Mouse (Mus musculus) left cerebral cortex, adult 9 months (tissue): ENCODE data around the gene Sec23b.
"Not testable (repeated sequence)": the region's sequence is repeated elsewhere in the genome, so short reads cannot be mapped to it uniquely, and the experiment has no call there.

ENCODE experiments used
- DNase-seq, 2 experiments: peaks; one replicate each; pipeline ENCODE4 v3.0.0; 2022; ENCODE audit warnings: low spot score in 2 of 2

Gene Sec23b

DNA sequence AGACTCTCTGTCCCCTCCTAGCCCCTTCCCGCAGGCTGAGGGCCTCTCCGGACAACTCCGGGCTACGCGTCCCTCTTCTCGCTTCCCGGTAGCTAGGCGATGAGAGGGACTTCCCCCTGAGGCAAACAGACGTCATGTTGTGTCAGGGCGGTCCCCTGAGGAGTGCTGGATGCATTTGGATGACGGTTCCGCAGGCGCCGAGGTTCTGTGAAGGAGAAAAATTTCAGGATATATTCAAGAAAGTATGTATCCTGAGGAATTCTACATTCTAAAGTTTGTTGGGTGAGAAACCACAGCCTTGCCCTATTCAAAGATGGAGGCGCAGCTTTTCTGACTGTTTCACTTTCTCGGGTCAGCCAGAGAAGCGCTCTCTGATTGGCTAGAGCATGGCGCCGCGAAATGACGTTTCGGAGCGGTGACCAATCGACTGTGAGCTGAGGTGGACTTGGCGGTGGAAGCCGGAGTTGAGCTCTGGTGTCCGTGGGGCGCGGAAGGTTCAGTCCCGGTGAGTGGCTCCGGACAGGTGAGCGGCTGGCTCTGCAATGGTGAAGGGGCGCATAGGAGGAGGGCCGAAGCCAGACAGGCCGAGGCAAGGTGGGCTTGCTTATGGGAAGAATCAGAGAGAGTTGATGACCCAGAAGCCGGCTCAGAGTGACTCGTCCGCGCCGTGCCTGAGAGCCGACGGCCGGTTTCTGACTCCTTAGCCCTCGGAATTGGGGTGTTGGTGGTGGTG, at the start of gene Sec23b:
Gene Sec23b, plus strand, starts transcription at position 410 of the 733 bp plus-strand sequence.
- DNase-seq: peak; percentile 90 to 98

DNA sequence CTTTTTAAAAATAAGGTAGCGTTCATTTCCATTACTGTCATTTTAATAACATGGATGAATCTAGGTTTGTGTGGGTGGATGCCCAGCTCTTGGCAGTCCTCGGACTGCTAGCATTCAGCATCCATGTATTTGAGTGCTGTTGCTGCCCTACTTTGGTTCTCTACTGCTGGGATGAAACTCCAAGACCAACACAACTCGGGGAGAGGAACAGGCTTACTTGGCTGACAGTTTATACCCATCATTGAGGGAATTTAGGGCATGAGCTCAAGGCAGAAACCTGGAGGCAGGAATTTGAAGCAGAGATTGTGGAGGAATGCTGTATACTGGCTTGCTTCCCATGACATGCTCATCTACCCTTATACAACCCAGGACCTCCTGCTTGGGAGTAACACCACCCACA, 41.4 kb upstream of the Sec23b start:
- no peak for DNase-seq

DNA sequence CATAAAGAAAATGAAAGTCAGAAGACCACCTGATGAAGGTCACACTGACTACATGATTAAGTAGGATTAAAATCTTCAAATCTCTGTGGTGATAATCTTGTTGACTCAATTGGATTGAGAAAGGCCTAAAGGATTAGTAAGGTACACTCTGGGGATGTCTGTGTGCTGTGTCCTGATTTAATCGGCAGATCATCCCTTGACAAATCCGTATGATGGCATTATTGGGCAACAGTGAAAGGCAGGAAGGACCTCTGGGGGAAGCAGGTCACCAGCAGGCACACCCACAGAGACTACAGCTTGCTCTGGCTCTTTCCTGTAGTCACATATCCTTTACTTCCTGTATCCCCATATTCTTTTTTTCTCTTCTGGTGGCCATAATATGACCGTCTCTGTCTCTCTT, 36.3 kb upstream of the Sec23b start:
- no peak for DNase-seq

DNA sequence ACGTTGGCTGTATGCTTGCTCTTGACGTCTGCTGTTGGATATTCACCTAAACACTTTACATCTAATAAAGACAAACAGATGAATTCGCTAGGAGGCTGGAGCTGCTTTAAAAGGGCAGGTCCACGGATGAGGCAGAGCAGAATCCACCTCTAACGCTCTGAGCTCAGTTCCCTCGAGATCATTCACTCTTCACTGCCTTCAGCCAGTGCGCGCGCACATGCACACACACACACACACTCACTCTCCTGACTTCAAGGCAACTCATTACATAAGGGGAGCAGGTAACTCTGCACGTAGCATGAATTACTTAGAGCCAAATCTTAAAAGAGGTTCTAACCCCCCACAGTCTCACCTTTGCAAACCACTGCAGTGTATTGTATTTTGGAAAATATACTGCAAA, 30.2 kb upstream of the Sec23b start:
- DNase-seq: peak; percentile 18 to 40

DNA sequence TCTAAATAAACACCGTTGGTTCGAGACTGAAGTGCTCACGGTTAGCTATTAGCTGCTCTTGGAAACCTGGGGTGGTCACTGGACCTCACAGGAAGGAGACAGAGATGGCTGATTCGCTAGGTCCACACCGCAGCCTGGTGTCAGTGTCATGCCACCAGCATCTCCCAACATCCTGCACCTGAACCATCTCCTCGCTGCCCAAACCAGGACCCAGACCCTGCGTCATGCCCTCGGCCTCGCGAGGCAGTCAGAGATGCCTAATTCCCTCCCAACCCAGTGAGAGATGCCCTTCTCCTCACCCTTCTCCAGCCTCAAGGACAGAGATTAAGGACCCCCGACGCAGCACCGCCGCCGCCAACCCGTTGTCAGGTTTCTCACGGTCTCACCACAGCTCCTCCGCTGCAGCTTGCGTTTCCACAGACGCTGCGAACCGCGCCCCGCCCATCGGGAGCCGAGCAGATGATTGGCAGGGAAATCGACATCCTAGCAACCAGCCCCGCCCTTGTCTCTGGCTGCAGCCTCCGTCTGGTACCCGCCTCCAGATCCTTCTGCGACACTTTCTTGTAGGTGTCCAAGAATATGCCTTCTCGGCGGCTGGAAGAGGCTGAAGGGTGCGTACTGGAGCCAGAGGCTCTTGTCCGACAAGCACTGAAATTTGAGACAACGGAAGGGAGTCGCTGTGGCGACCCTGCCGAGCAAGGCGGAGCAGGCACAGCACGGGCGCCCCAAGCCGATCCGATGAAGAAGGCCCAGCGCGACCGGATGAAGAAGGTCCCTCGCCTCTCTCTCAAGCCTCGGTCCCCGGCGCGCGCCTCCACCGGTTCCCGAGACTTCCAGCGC, 28.8 kb upstream of the Sec23b start, which contains the start of the genes Dzank1 and Polr3f:
Gene Dzank1, minus strand, starts transcription at position 434 of the 840 bp plus-strand sequence.
Gene Polr3f, plus strand, starts transcription at position 738 of the 840 bp plus-strand sequence.
- DNase-seq: peak; percentile 96 to 98

DNA sequence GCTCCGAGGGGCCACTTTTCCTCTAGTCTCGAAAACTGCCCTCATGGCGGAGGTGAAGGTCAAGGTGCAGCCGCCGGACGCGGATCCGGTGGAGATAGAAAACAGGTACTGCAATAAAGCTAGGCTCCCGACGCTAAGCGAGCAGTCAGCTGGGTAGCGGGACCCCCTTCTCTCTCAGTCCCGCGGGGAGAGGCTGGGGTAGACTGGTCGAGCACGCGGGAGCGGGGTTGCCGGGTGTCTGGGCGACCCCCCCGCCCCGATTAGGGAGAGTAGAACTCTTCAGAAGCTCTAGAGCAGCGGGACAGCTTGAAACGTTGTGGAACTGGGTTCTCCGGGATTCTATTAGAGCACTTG, 28.2 kb upstream of the Sec23b start:
- DNase-seq: no peak

DNA sequence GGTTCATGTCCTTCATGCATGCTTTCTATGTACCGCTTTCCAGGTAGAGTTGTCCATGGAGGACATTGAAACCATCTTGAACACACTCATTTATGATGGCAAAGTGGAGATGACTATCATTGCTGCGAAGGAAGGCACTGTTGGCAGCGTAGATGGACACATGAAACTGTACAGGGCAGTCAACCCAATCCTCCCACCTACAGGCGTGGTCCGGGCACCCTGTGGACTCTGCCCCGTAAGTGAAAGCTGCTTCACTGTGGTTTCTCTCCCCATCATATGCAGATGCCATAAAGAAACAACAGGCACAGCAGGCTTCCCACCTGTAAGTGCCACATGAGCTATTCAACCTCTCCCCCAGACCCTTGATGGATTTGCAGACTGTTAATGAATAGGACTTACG, 18.9 kb upstream of the Sec23b start:
- DNase-seq: no peak

DNA sequence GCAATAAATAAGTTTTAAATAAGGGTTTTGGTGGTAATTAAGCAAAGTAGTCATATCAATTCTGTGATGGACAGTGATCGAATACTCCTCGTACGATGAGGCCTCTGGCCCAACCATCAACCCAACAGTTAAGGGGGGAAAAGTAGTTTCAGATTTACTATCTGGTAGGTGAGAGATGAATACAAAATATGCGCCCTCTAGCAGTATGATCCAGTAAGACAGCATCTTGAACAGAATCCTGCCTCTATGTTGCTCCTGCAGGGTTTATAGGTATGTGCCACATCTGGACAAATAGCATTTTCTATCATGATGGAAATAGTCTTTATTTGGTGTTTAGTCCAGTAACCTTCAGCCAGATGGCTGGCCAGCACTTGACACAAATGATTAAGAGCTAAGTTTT, 14.8 kb upstream of the Sec23b start:
- no peak for DNase-seq

DNA sequence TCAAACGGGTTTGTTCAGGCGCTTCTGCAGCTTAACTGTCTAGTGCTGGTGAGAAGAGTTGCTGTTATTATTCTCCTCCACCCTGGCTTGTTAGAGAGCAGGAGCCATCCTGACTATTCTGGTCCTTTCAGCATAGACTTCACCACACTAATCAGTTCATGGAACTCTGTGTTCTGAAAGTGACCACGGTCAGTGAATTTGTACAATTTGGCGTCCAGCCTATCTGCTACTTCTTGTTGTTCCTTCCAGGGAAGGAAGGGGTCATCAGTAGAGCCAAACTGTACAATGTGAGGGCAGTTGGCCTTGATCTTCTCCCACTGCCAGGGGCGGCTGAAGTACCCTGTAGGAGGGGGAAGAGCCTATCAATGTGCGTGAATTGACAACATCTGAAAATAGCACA, 12.4 kb upstream of the Sec23b start:
- no peak for DNase-seq

DNA sequence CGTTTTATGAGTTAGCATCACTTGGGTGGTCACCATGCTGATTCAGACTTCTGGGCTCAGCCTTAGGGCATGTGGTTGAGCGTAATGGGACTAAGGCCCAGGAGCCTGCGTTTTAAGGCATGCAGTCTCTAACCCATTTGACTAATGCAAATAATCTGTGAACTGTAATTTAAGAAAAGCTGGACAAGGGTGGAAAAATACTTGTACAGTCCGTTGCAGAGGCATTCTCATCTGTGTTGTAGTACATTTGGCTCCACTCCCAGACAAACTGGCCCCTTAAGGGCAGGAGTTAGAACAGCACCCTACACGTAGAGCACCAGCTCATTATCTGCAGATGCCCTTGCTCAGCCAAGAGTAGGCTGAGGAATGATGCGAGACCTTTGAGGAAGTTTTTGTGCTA, 11.4 kb upstream of the Sec23b start:
- no peak for DNase-seq

DNA sequence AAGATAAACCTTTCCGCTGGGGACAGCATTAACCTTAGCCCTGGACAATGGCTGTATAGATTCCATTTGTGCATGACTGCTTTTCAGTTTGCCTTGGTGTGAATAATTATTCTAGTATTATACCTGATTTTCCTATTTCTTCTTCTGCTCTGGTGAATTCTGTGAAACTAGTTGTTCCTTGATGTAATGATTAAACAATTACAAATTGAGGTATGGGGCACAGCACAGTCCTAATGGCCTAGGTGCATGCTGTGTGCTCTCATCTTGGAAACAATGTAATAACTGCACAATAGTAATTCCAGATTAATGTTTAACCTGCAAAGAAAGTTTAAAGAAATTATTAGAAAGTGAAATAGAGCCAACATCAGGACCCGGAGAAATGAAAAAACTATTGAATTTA, 11.0 kb upstream of the Sec23b start:
- no peak for DNase-seq

DNA sequence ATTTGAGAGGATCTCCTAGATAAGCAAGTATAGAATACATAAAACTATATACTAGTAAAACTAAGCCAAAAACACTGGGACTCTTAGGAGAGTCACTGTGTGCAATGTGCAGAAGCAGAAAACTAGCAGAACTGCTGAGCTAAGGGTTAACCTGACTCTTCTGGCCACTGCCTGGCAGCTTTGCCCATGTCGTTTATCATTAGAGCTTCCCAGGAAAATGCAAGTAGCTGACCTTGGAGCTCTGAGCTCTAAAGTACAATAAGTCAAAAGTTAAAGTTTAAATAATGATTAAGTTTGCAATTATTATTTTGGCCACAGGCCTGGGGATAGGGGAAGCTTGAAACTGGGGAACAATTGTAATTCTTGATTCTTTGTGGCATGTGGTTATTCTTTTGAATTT, 10.5 kb upstream of the Sec23b start:
- DNase-seq: no peak

DNA sequence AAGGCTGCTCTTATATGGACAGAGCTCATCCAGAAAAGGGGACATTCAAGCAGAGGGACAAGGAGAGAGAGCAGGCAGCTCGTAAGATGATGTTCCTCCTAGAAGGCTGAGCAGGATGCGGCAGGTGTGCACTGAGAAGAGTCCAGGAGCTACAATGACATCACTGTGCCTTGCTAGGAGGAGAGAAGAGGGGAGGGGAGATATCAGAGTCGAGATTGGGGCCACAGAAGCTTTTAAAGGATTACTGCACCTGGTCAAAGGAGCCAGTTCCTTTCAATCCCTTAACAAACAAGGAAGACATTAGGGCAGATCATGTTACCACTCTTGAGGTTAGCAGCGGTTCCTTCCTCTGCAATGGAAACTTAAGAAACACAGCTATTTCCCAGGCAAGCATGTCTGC, 8.5 kb upstream of the Sec23b start:
- DNase-seq: no peak

DNA sequence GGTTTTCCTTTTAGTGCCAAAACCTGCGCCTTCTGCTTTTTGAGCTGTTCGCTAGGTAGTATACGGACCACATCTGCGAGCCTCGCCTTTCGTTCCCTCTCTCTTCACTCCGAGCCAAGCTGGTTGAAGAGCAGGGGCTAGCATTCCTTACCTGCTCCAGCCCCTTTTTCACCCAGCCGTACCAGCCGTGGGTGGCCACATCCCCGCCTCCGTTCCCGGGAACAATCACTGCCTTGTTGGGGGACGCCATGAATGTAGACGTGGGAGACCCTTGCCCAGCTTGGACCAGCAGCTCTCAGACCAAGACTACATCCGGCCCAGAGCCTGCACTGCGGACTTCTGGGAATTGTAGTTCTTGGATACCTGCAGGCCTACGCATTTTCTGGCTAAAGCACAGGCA, 5.5 kb upstream of the Sec23b start, which contains the start of gene Rbbp9:
Gene Rbbp9, minus strand, starts transcription at position 341 of the 400 bp plus-strand sequence.
- DNase-seq: peak; percentile 42 to 73

DNA sequence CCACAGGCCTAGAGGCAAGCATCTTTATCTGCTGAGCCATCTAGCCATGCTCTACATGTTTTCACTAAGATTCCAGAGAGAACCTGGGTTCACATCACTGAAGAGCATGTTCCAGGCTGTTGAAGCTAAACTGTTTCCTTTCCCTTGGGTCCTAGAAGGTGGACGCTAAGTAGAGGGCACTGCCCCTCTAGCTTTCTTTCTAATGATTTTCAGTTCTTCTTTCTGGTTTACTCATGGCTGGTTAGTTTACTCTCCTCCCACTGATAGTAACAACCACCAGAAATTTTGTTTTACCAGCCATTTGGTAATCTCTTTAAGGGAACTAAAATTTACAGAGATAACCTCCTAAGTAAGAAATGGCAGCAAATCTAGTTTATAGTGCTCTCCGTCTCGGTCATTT, 2.1 kb upstream of the Sec23b start:
- no peak for DNase-seq

DNA sequence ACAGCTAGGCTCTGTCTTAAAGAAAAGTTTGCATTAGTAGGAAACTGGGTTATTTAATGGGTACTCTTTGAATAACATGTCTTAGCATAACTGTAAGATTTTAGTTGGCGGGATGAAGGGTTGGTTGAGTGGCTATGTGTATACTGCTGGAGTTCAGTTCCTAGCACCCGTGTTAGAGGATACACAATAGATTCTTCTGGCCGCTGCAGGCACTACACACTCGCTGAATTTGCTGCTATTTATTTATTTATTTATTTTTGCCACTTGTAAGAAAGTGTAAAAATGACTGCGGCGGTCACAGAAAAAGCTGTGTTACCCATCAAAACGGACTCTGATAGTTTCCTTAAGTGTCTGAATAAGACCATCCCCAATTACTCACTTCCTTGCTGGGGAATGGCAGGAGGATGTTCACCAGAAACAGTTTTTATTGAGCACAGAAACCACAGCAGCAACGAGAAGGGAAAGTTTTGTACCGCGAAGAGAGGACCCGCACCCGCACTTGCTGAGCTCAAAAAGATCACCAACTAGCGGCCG, 676 bp upstream of the Sec23b start:
- no peak for DNase-seq

DNA sequence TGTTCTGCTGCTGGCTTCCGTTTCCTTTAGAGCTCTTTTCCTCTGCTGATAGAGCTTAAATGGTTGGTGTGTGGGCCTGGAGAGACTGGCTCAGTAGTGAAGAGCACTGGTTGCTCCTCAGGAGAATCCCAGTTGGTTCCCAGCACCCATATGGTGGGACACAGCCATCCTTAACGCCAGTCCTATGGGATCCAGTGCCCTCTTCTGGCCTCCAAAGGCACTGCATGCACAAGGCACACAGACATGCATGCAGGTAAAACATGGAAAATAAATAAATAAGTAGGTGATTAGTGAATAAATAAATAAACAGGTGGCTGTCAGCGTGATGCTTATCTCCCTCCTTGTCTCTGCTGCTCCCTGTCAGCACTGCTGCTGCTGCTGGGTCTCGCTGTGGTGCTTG, 32.7 kb downstream of the Sec23b start:
- no peak for DNase-seq

DNA sequence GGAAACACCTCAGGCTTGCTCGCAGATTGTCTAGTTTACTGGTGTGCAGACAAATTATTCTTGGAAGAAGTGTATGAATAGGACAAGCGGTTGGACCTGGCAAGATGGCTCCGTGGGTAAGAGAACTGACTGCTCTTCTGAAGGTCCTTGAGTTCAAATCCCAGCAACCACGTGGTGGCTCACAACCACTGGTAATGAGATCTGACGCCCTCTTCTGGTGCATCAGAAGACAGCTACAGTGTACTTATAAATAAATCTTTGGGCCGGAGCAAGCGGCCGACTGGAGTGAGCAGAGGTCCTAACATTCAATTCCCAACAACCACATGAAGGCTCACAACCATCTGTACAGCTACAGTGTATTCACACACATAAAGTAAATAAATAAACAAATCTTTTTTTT, 37.0 kb downstream of the Sec23b start:
- DNase-seq: not testable (repeated sequence)

DNA sequence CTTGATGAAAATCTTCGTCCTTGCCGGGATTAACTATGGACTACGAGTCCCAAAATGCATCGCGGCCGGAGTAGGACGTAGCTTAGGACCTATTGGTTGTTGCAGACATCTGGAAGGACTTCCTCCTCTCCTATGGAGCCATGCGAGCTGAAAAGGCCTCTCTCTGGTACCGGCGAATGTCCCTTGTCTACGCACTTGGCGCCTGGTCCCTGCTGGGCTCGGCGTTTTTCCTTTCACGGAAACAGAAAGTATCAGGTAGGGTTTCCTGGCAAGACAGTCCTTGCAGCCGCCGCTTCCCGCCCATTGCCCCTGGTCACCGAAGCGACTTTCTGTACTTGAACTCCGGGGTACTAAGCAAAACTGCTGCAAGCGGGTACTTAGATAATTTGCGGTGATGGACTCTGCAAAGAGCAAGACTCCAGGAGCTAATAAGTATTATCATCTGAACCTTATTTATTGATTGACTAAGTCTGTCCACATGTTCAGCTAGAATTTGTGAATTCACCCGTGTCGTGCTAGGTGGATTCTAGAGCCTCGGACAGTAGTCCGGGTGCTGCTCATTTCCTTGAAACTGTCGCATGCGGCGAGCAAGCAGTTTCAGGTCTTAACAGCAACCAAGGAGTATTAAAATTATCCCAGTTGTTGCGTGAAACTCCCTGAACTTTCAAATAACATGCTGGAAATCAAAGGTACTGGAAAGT, 38.1 kb downstream of the Sec23b start, which contains the start of gene Smim26:
Gene Smim26, plus strand, starts transcription at position 104 of the 701 bp plus-strand sequence.
- peak; percentile 63 to 90 for DNase-seq

DNA sequence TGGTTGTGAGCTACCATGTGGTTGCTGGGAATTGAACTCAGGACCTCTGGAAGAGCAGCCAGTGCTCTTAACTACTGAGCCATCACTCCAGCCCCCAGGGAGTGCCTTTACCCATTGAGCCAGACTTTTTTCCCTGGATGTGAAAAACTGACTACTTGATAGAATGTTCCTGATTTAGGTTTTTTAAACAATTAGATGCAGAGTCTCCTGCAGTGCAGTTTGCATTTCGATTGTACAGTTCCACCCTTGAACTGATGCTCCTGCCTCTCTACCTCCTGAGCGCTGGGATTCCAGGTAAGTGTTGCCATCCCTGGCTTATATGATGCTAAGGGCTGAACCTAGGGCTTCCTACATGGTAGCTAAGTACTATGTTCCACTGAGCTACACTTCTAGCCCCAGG, 42.0 kb downstream of the Sec23b start:
- no peak for DNase-seq

DNA sequence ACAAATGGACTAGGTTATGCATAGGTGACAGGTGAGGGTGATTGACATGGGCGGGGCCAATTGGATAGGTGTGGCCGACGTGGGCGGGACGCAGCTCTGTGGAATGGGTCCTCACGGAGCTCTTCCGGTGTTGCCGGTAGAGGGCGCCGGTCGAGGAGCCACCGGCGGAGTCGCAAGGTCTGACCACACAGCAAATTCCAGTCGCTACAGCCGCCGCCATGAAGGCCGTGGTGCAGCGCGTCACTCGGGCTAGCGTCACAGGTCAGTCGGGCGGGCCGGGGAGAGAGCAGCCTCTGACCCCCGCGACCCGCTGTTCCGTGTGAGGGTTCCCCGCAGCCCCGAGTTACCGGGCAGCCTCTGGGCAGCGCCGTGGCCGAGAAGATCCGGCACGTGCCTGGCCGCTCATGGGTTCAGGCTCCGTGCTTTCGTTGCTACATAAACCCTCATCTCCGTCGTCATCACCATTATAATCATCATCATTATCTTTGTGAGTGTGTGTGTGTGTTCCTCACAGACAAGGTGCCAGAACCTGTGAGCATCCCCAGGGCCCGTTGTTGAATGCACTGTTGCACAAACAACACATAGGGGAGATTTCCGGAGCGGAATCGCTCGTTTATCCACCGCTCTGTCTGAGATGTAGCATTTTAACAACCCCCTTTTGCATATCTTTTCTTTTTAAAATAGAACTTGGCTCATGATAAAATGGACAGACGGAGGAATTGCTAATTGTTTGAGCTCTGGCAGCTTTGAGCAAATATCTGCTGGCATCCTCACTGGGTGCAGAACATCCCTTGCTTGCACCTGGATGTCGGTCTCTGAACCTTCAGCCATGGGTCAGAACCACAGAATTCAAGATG, 44.0 kb downstream of the Sec23b start, which contains the start of gene Dtd1:
Gene Dtd1, plus strand, starts transcription at position 67 of the 857 bp plus-strand sequence.
- DNase-seq: peak; percentile 77 to 88
